Mouse (Mus musculus) layer of hippocampus, adult 18-20 months (tissue): ENCODE results near the gene Plekhg4. TPM values are rescaled to one million over a fixed set of nuclear protein-coding genes. Genes with fewer than 3 reads are reported as not detected.

ENCODE experiments used
- DNase-seq, 2 experiments: peaks; one replicate each; pipeline ENCODE4 v3.0.0; 2022; ENCODE audit warnings: low spot score in 2 of 2
- total RNA-seq, 2 experiments: library from RNA; stranded (reverse); gene quantifications; 2 replicates each; pipeline ENCODE4 v1.2.3; 2021

Gene Plekhg4
- total RNA-seq, 2 experiments from 2014 or later: 0.84 to 1.3 TPM

GRCm38 (mm10) chr8:105397747-105398146, 24.7 kb downstream of the Plekhg4 start:
- DNase-seq: peak; percentile 11 to 61

- DNase-seq: no peak
Measured at GRCm38 (mm10) chr8:105400016-105400415, 26.9 kb downstream of the Plekhg4 start.

- no peak for DNase-seq
Measured at GRCm38 (mm10) chr8:105403467-105403866, 30.4 kb downstream of the Plekhg4 start.

- DNase-seq: no peak
Measured at GRCm38 (mm10) chr8:105404496-105404895, 31.4 kb downstream of the Plekhg4 start.

- DNase-seq: peak; percentile 19 to 61
Measured at GRCm38 (mm10) chr8:105406416-105406815, 33.3 kb downstream of the Plekhg4 start.

- DNase-seq: no peak
Measured at GRCm38 (mm10) chr8:105408331-105408730, 35.3 kb downstream of the Plekhg4 start.

GRCm38 (mm10) chr8:105409947-105410346, 36.9 kb downstream of the Plekhg4 start:
- no peak for DNase-seq

- DNase-seq: no peak
Measured at GRCm38 (mm10) chr8:105413391-105413790, 40.3 kb downstream of the Plekhg4 start, which contains the start of the genes Kctd19 and Lrrc36. Kctd19 (minus strand) TSS chr8:105413502. Lrrc36 (plus strand) TSS chr8:105413571.

GRCm38 (mm10) chr8:105418992-105419391, 45.9 kb downstream of the Plekhg4 start:
- no peak for DNase-seq

GRCm38 (mm10) chr8:105419800-105420199, 46.7 kb downstream of the Plekhg4 start:
- DNase-seq: no peak

GRCm38 (mm10) chr8:105422006-105422405, 48.9 kb downstream of the Plekhg4 start:
- DNase-seq: no peak

- DNase-seq: no peak
Measured at GRCm38 (mm10) chr8:105426878-105427277, 53.8 kb downstream of the Plekhg4 start.

- no peak for DNase-seq
Measured at GRCm38 (mm10) chr8:105431743-105432515, 58.9 kb downstream of the Plekhg4 start.

Other genes starting within 250 kb of the Plekhg4 start
- not detected for gene Ces4a, start 241.5 kb upstream of the Plekhg4 start, total RNA-seq
- gene Cbfb, start 202.6 kb upstream of the Plekhg4 start, total RNA-seq: 10 to 100 TPM; 22.1 to 24.4 TPM
- gene D230025D16Rik, start 148.1 kb upstream of the Plekhg4 start, total RNA-seq: 10 to 100 TPM; 35.4 to 39.0 TPM
- 1 to 10 TPM; 3.3 to 3.8 TPM for gene B3gnt9, start 118.1 kb upstream of the Plekhg4 start, total RNA-seq
- 1 to 10 TPM; 7.8 to 8.5 TPM for gene Tradd, start 108.7 kb upstream of the Plekhg4 start, total RNA-seq
- gene Fbxl8, start 108.6 kb upstream of the Plekhg4 start, total RNA-seq: 1 to 10 TPM; 1.0 to 1.1 TPM
- 10 to 100 TPM; 11.5 to 13.0 TPM for gene Hsf4, start 103.5 kb upstream of the Plekhg4 start, total RNA-seq
- 10 to 100 TPM; 10.4 to 10.9 TPM for gene Nol3, start 97.1 kb upstream of the Plekhg4 start, total RNA-seq
- 10 to 100 TPM; 19.2 to 23.5 TPM for gene 4931428F04Rik, start 83.4 kb upstream of the Plekhg4 start, total RNA-seq
- under 1 TPM; 0.48 to 0.94 TPM for gene Exoc3l, start 77.2 kb upstream of the Plekhg4 start, total RNA-seq
- gene E2f4, start 75.6 kb upstream of the Plekhg4 start, total RNA-seq: 10 to 100 TPM; 34.2 to 36.7 TPM
- under 1 TPM; 0.79 to 0.97 TPM for gene Elmo3, start 67.7 kb upstream of the Plekhg4 start, total RNA-seq
- 1 to 10 TPM; 4.6 to 5.3 TPM for gene Lrrc29, start 47.0 kb upstream of the Plekhg4 start, total RNA-seq
- 10 to 100 TPM; 41.0 to 41.2 TPM for gene Tmem208, start 46.9 kb upstream of the Plekhg4 start, total RNA-seq
- 1 to 10 TPM; 2.0 to 3.4 TPM for gene Fhod1, start 25.3 kb upstream of the Plekhg4 start, total RNA-seq
- gene Slc9a5, start 24.4 kb upstream of the Plekhg4 start, total RNA-seq: 10 to 100 TPM; 11.9 to 13.0 TPM
- gene Kctd19, start 40.2 kb downstream of the Plekhg4 start, total RNA-seq: not detected
- gene Lrrc36, start 40.3 kb downstream of the Plekhg4 start, total RNA-seq: 1 to 10 TPM in 1 of 2 experiments, under 1 TPM in 1; 0.76 to 1.3 TPM
- 10 to 100 TPM; 54.8 to 58.5 TPM for gene Tppp3, start 98.3 kb downstream of the Plekhg4 start, total RNA-seq
- gene Zdhhc1, start 123.6 kb downstream of the Plekhg4 start, total RNA-seq: 10 to 100 TPM; 31.9 to 34.2 TPM
- not detected for gene Hsd11b2, start 145.5 kb downstream of the Plekhg4 start, total RNA-seq
- gene Atp6v0d1, start 192.8 kb downstream of the Plekhg4 start, total RNA-seq: 100 to 1,000 TPM; 280 to 300 TPM
- gene Ripor1, start 232.0 kb downstream of the Plekhg4 start, total RNA-seq: 10 to 100 TPM; 89.8 to 92.1 TPM